Mouse (Mus musculus) liver, embryonic 15.5 days (tissue): ENCODE results near the gene Spag7. TPM values are rescaled to one million over a fixed set of nuclear protein-coding genes. Genes with fewer than 3 reads are reported as not detected.

ENCODE experiments used
- ATAC-seq: fragments of 200-750 bp; cut with Nextera tagmentation; 2 replicates; pipeline ENCODE4 v1.8.0; 2017; ENCODE audit warnings: moderate number of reproducible peaks, mild to moderate bottlenecking, moderate library complexity; ENCODE audit not compliant: insufficient read depth
- H3K27ac ChIP-seq: fragments of 300-500 bp; sonication (generic); replicated peaks from 2 replicates; pipeline ENCODE4 v1.5.1; 2015; ENCODE audit warnings: mild to moderate bottlenecking, inconsistent platforms
- H3K27me3 ChIP-seq: fragments of 300-500 bp; sonication (generic); 2 replicates; pipeline ENCODE4 v1.6.1; 2015; ENCODE audit warnings: mild to moderate bottlenecking, inconsistent platforms
- H3K36me3 ChIP-seq: fragments of 300-500 bp; sonication (generic); replicated peaks from 2 replicates; pipeline ENCODE4 v1.6.1; 2015; ENCODE audit warnings: moderate library complexity, mild to moderate bottlenecking, inconsistent platforms
- H3K4me1 ChIP-seq: fragments of 300-500 bp; sonication (generic); replicated peaks from 2 replicates; pipeline ENCODE4 v1.6.1; 2015; ENCODE audit warnings: inconsistent platforms
- H3K4me2 ChIP-seq: fragments of 300-500 bp; sonication (generic); 2 replicates; pipeline ENCODE4 v1.6.1; 2015; ENCODE audit warnings: moderate library complexity, mild to moderate bottlenecking, inconsistent platforms
- H3K4me3 ChIP-seq: fragments of 300-500 bp; sonication (generic); replicated peaks from 2 replicates; pipeline ENCODE4 v1.5.1; 2015; ENCODE audit warnings: mild to moderate bottlenecking, inconsistent platforms
- H3K9ac ChIP-seq: fragments of 300-500 bp; sonication (generic); 2 replicates; pipeline ENCODE4 v1.6.1; 2015; ENCODE audit warnings: moderate library complexity, mild to moderate bottlenecking, inconsistent platforms
- H3K9me3 ChIP-seq: fragments of 300-500 bp; sonication (generic); replicated peaks from 2 replicates; pipeline ENCODE4 v1.6.1; 2016; ENCODE audit warnings: inconsistent platforms
- WGBS: fragments of 180-500 bp; shearing (Covaris S2); methylation state at CpG from one replicate; pipeline ENCODE4 v1.1.7; 2015; ENCODE audit warnings: mixed read lengths; ENCODE audit not compliant: insufficient replicate concordance; 5-methylcytosine and 5-hydroxymethylcytosine counted together
- polyA plus RNA-seq: library from polyadenylated mRNA; unstranded; fragments of >200 nt; fragmentation: Nextera tagmentation; extraction: Ambion mirVana; gene quantifications from 2 replicates; pipeline ENCODE4 v1.2.1, GENCODE M21; 2015

Spag7 gene
- polyA plus RNA-seq, 1 experiment from 2014 or later, result 55.1 TPM

DNA sequence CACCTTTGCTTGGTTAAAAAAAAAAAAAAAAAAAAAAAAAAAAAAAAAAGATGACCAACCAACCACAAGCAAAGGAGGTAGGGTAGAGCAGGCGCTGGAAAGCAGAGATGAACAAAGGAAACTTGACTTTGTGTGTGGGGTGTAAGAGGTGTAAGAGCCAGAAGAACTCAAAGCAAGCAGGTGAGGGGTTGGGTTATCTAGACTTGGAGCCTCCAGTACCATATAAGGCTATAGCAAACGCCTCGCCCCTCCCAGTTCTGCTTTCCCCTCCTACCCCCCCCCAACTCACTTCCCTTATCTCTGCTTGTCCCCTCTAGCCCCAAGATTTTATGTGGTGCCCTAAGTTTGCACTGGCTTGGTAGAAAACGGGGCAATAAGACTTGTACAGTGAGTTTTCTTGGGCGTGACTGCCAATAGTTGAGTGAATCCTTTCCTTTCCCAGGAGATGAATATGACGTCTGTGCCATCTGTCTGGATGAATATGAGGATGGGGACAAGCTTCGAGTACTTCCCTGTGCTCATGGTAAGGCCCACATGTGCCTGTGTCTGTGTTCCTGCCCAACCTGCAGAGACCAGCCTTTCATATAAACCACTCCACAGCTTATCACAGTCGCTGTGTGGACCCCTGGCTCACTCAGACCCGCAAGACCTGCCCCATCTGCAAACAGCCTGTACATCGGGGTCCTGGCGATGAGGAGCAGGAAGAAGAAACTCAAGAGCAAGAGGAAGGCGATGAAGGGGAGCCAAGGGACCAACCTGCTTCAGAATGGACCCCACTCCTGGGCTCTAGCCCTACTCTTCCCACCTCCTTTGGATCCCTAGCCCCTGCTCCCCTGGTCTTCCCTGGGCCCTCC, 18.7 kb downstream of the Spag7 start:
- Histone ChIP-seq H3K4me1 (peaks cover 71% of the 10 kb centered on the region), H3K4me3 (peak overlapping the region; percentile 82), H3K4me2 (peak overlapping the region; percentile 99), H3K9me3 (no peaks in the 10 kb centered on the region), H3K9ac (peak overlapping the region; percentile 98), H3K27me3 (peaks cover under 1% of the 10 kb centered on the region; the same call in 1 of the 2 replicates), H3K27ac (peak overlapping the region; percentile 99), H3K36me3 (peaks cover 44% of the 10 kb centered on the region)
- ATAC-seq, result no peak
- WGBS, result 36% methylated on average over 12 of the region's 12 CpGs

DNA sequence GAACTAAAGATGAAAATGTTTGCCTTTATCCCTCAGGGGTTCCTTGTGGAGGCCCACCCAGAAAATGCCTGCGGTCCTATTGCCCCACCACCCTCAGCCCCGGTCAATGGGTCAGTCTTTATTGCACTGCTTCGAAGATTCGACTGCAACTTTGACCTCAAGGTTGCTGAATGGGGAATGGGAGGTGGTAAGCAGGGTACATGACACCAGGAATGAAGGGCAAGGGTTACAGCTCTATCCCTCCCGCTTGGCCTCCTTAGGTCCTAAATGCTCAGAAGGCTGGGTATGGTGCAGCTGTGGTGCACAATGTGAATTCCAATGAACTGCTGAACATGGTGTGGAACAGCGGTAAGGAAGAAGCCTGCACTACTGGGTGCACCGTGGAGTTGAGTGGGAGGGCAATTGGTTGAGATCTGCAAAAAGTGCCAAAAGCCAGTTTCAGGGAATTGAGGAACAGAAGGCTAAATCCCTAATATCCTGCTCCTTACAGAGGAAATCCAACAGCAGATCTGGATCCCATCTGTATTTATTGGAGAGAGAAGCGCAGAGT, 20.0 kb downstream of the Spag7 start:
- Histone ChIP-seq H3K27me3 (no peaks in the 10 kb centered on the region), H3K4me1 (peaks cover 69% of the 10 kb centered on the region), H3K4me2 (peak overlapping the region; percentile 99), H3K9me3 (no peaks in the 10 kb centered on the region), H3K27ac (peak overlapping the region; percentile 99), H3K36me3 (peaks cover 57% of the 10 kb centered on the region), H3K4me3 (peak overlapping the region; percentile 82), H3K9ac (peak overlapping the region; percentile 91)
- 72% methylated on average over 8 of the region's 8 CpGs for WGBS
- ATAC-seq, result no peak

DNA sequence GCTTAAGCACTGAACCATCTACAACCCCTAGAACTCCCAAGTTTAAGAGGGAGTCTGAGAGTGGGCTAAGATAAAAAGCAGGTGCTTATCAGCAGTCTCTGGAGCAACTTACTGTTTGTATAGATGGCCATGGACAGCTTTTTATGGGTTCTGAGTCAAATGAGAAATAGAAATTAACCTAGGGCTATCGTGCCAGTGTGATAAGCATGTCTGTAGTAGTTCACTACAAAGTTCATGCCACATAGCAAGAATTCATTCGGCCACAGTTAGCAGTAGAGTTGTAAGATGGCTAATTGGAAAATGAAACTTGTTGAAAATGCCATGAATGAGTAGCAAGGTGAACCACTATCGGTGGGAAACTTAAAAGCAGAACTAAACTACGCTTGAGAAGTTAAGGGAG, 20.7 kb downstream of the Spag7 start:
- Histone ChIP-seq H3K4me1 (peaks cover 69% of the 10 kb centered on the region), H3K27ac (peak overlapping the region; percentile 99), H3K9me3 (no peaks in the 10 kb centered on the region), H3K4me3 (peak overlapping the region; percentile 82), H3K36me3 (peaks cover 62% of the 10 kb centered on the region), H3K9ac (peak overlapping the region; percentile 91), H3K27me3 (no peaks in the 10 kb centered on the region), H3K4me2 (peak overlapping the region; percentile 99)
- ATAC-seq, result peak; percentile 10; the same call in 1 of the 2 replicates
- 9% methylated on average over 4 of the region's 4 CpGs for WGBS

DNA sequence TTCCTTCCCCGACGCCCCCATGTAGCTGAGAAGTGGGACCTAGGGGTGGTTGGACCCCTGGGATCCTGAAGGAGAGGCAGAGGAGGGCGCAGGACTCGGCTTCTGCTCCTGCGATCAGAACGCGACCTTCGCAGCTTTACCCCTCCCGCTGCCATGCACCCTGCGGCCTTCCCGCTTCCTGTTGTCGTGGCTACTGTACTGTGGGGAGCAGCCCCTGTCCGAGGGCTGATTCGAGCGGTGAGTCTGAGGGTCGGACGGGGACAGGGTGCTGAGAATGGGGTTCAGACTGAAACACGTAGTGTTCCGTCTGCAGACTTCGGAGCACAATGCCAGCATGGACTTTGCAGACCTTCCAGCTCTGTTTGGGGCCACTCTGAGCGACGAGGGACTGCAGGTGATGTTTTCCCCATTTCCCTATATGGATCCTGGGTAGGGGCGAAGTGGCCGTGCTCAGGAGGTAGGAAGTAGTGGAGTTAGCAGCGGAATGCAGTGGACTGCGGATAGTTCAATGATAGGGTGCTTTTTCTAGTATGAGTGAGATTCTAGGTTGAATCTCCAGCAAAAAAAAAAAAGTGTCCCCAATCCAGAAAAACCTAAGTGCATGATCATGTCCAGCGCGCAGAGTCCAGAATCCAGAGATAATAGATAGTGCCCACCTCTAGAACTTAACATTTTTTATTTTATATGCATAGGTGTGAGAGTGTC, 21.3 kb downstream of the Spag7 start:
- peak; percentile 11; the same call in 1 of the 2 replicates for ATAC-seq
- Histone ChIP-seq H3K36me3 (peaks cover 65% of the 10 kb centered on the region), H3K9me3 (no peaks in the 10 kb centered on the region)

DNA sequence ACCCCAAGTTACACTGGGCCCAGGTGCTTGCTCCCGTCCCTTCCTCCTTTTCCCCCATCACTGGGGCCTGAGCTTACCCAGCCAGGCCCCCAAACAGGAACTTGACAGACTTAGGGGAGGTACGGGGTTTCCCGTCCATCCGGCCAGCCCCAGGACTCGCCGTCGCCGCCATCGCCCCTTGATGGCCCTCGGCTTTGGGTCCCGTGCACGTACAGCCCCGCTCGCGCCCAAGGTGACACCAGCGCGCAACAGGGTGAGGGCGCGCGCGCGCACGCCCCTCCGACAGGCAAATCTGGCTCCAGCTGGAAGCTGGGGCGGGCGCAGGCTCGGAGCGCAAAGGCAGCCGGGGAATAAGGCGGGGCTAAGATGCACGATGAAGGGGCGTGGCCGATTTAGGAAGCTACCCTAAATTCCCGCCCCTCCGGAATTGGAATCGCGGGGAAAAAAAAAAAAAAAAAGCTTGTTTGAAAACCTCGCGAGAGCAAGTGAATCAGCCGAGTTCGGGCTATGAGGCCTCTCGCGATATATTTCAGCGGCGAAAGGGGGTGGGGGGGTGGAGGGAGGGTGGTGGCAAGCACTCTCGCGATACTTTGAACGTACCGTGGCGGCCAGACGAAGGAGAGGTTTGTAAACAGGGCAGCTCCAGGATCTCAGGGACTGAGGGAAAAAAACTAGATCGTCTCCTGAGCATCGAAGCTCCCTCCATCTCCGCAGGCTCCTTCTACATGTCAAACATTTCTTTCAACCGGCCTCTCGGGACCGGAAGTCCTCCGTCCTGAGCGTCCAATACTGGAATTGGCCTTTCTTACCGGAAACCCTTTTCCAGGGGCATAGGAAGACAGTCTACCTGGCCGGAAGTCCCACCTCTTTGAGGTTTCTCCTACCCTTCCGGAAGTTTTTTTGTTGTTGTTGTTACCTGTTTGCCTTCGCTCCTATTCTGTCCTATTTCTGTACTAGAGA, 22.2 kb downstream of the Spag7 start, which contains the start of the genes Rnf167 and Slc25a11:
TSS of gene Rnf167 (plus strand) at position 545 of the 960 bp plus-strand sequence.
TSS of gene Slc25a11 (minus strand) at position 789 of the 960 bp plus-strand sequence.
- peaks cover 63% of the 10 kb centered on the region for H3K4me1 ChIP-seq
- H3K9ac ChIP-seq, result peak within 1 kb of the TSS; percentile 91
- peak within 1 kb of the TSS; percentile 99 for H3K27ac ChIP-seq
- H3K4me3 ChIP-seq, result peak within 1 kb of the TSS; percentile 82
- no peaks in the 10 kb centered on the region for H3K9me3 ChIP-seq
- ATAC-seq, result peak; percentile 82
- H3K4me2 ChIP-seq, result peak within 1 kb of the TSS; percentile 99
- no peaks in the 10 kb centered on the region for H3K27me3 ChIP-seq
- WGBS, result under 1% methylated on average over 63 of the region's 63 CpGs
- peaks cover 56% of the 10 kb centered on the region for H3K36me3 ChIP-seq

More for the DNA sequence above, 21.3 kb downstream of the Spag7 start:
- Histone ChIP-seq H3K4me2 (peak overlapping the region; percentile 99), H3K4me3 (peak overlapping the region; percentile 82), H3K27me3 (no peaks in the 10 kb centered on the region), H3K27ac (peak overlapping the region; percentile 99), H3K4me1 (peaks cover 67% of the 10 kb centered on the region), H3K9ac (peak overlapping the region; percentile 91)
- 1% methylated on average over 28 of the region's 28 CpGs for WGBS

DNA sequence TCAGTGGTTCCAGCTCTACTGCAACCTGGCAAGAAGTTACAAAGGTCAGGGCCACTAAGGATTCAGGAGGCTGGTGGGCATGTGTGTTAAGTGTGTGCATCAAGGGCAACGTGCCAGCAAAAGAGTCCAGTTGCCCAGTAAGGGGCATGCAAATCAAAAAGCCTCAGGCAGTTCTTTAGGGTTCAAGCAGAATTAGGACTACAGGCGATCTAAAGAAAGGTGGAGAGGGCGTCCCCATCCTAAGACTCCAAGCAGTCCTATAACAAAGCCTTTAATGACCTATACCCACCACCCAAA, 23.0 kb downstream of the Spag7 start:
- peak overlapping the region; percentile 82 for H3K4me3 ChIP-seq
- peak overlapping the region; percentile 80 for H3K9ac ChIP-seq
- H3K27ac ChIP-seq, result peak overlapping the region; percentile 99
- H3K36me3 ChIP-seq, result peaks cover 48% of the 10 kb centered on the region
- WGBS, result 16% methylated on average over 3 of the region's 3 CpGs
- peaks cover 59% of the 10 kb centered on the region for H3K4me1 ChIP-seq
- peak overlapping the region; percentile 87 for H3K4me2 ChIP-seq
- H3K27me3 ChIP-seq, result no peaks in the 10 kb centered on the region
- H3K9me3 ChIP-seq, result no peaks in the 10 kb centered on the region
- no peak for ATAC-seq

DNA sequence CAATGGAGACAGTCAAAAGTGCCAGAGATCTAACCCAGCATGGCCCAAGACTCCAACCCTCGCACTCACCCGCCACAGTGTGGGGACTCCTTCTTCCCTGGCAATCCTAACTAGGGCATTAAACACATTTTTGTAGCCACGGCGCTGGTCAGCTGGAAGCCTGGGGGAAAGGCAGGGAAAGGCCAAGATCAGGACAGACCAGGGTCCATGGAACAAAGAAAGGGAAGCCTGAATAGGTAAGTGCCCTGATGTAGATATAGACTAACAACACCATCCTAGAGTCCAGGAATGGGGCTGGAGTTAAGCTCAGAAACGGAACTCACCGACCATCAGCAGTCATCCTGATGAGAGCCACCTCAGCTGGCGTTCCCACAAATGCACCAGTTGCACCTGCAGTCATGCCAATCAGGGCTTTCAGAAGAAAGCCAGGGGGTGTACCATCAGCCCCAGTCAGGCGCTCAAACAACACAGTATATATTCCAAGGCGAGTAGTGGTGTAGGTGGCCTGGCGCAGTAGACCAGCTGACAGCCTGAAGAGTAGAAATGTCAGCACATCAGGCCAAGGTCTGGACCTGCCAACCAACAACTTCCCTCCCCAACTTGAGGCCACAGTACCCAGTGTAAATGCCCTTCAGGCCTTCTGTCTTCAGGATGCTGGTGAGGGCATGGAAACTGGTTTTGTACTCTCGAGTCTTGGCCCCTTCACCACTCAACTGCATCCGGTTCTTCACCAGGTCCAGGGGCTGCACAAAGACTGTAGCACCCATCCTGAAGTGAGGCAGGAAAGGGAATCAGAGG, 23.6 kb downstream of the Spag7 start:
- H3K9me3 ChIP-seq, result no peaks in the 10 kb centered on the region
- peak overlapping the region; percentile 82 for H3K4me3 ChIP-seq
- H3K27ac ChIP-seq, result peak overlapping the region; percentile 99
- ATAC-seq, result no peak
- H3K4me2 ChIP-seq, result peak overlapping the region; percentile 87
- no peaks in the 10 kb centered on the region for H3K27me3 ChIP-seq
- H3K36me3 ChIP-seq, result peaks cover 43% of the 10 kb centered on the region
- peak overlapping the region; percentile 80 for H3K9ac ChIP-seq
- peaks cover 54% of the 10 kb centered on the region for H3K4me1 ChIP-seq
- 73% methylated on average over 12 of the region's 12 CpGs for WGBS

DNA sequence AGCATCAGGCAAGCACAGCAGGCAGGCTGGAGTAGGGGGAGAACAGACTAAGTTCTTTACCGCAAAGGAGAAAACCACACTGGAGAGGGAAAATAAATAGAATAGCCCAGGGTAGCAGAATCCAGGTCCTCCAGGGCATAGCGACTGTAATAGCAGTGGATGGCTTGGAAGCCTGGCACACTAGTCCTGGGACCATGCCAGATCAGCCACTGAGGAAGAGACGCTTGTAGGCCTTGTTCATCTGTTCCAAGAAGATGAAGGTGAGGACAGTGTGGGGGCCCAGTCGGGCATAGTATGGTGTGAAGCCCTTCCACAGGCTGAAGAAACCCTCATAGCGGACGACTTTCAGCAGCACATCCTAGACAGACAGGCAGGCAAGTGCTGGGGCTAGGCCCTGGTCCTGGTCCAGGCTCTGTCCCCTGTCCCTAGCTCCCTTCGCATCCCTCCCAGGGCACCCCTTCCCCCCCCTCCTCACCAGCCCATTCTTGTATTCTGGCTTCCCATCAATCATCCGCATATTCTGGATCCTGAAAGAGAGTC, 24.6 kb downstream of the Spag7 start:
- Histone ChIP-seq H3K4me3 (no peak overlapping the region), H3K4me1 (peaks cover 53% of the 10 kb centered on the region)

DNA sequence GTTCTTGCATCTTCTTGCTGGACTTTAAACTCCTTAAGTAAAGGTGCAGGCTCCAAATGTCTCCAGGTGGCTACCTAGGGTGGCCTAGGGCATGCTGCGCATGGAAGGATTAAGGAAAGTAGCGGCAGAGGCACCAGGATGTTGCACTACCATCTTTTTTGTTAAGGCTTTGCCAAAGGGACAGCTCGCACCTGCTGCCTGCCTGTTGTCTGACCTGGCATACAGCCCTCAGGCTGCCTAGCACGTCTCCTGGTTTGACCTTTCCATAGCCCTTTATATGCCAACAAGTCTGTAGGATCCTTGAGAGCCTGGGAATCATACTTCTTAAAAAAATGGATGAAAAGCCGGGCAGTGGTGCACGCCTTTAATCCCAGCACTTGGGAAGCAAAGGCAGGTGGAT, 26.2 kb downstream of the Spag7 start:
- Histone ChIP-seq H3K9ac (no peak overlapping the region), H3K9me3 (no peaks in the 10 kb centered on the region), H3K27me3 (no peaks in the 10 kb centered on the region), H3K36me3 (peaks cover 22% of the 10 kb centered on the region), H3K27ac (no peak overlapping the region), H3K4me1 (peaks cover 53% of the 10 kb centered on the region), H3K4me2 (no peak overlapping the region), H3K4me3 (no peak overlapping the region)
- no peak for ATAC-seq
- WGBS, result 66% methylated on average over 6 of the region's 6 CpGs

More for the DNA sequence above, 24.6 kb downstream of the Spag7 start:
- Histone ChIP-seq H3K4me2 (no peak overlapping the region), H3K9ac (no peak overlapping the region), H3K9me3 (no peaks in the 10 kb centered on the region), H3K36me3 (peaks cover 33% of the 10 kb centered on the region), H3K27me3 (no peaks in the 10 kb centered on the region), H3K27ac (no peak overlapping the region)
- 85% methylated on average over 8 of the region's 8 CpGs for WGBS
- no peak for ATAC-seq
